Mouse (Mus musculus): ENCODE measurements at regions not wholly inside any gene's neighbourhood (a gene's known extent, or its start where the extent isn't known, plus 50 kb on each side); places are given as distances from the start of the nearest gene placed in this dataset.

DNA sequence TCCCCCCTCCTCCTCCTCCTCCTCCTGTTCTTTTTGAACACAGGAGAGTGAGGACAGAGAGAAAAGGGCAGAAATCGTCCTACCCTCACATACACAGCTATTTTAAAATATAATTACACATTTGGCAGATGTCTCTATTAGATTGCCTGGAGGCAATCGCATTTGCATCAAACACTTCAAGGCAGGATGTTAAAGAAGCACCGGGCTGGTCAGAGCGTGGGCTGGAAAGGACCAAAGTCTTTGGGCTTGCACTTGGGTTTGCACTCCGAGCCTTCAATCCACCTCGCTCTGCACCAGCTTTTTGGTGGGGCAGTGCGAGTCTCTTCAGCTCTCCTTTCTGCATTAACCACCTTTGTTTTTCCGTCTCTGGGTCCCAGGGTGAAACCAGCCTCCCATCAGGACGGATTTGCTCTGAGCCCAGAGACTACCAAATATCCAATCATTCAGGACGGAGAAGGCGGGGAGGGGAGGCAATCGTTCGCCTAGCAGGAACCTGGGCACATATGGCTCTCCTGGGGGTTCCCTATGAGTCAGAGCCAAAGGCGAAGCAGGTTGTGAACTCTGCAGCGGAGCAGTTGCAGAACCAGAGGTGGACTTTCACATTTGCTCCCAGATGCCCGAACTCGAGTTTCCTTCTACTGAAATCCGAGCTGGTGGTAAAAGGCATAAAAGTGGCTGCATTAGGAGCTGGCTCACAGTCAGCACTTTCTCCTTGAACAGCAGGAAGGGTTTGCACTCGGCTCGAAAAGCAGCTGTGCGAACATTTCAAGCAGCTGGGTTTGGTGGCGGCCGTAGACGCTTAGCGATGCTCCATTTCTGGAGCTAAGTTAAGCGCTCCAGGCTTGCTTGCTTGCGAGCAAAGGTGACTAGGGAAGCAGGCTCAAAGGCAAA, 58.1 kb upstream of the Cpm start:
- TF ChIP-seq CTCF (conservative IDR thresholded peaks at IDR 0.05 in 1 of 2, IDR thresholded peaks at IDR 0.05 in 1 of 2; ENCODE audit: low read depth in 2 of 2, low read length in 2 of 2), result no peak
- no peak for TF ChIP-seq POLR2A (IDR thresholded peaks at IDR 0.05; ENCODE audit: low read depth, low read length)
- no peak for TF ChIP-seq BHLHE40 (IDR thresholded peaks at IDR 0.05; ENCODE audit: low read depth, low read length)
- no peak for TF ChIP-seq MAFK (IDR thresholded peaks at IDR 0.05; ENCODE audit: insufficient replicate concordance, low read length)

All from CH12.LX (cell line).